9 mouse cellular contexts compared by ENCODE assay signal in genomic region chr10:6916545-6917257, GRCm38 (mm10).
DNase-seq lines count a peak whose midpoint lies in the region; ATAC-seq and TF ChIP-seq lines count a peak whose summit lies in the region.
"Had no signal": no experiment of that assay in that cellular context is flagged by ENCODE, and none has a peak within 500 bp of the region (broad histone marks: within the 10 kb centered on the region; RNA-seq: fewer than 3 reads in every experiment).

No protein-coding gene starts in this region.

- H3K4me2 ChIP-seq in forebrain, postnatal 0 days (ENCODE audit: low read depth): peak overlapping the region; percentile 9
- H3K4me2 ChIP-seq in lung, embryonic 14.5 days: no peak overlapping the region
- H3K4me2 ChIP-seq: liver, embryonic 15.5 days had no signal

- H3K27ac ChIP-seq in forebrain, postnatal 0 days (ENCODE audit: low read depth, low read length): peak overlapping the region; percentile 75
- no peak overlapping the region for H3K27ac ChIP-seq in lung, embryonic 14.5 days (ENCODE audit: low read depth)
- H3K27ac ChIP-seq: liver, embryonic 15.5 days had no signal

- H3K27me3 ChIP-seq in forebrain, postnatal 0 days (ENCODE audit: insufficient read depth, low read length): no peaks in the 10 kb centered on the region
- H3K27me3 ChIP-seq in lung, embryonic 14.5 days (ENCODE audit: insufficient read depth, low read length): no peaks in the 10 kb centered on the region
- H3K27me3 ChIP-seq: liver, embryonic 15.5 days had no signal

- peak; percentile 90 for DNase-seq in Muller cell, postnatal 12 days (ENCODE audit: inconsistent ontology term)
- peak; percentile 71 for DNase-seq in cerebellum, adult 8-10 months
- DNase-seq in forebrain, postnatal 0 days: peak; percentile 90
- peak; percentile 8 to 35 for DNase-seq in kidney, postnatal 25 days
- DNase-seq in lung, embryonic 14.5 days: peak; percentile 92
- DNase-seq in retina, embryonic 14.5 days (ENCODE audit: low spot score): peak; percentile 63
- DNase-seq in thymus, postnatal 4 days: no peak

- no peak for TF ChIP-seq CTCF in forebrain, postnatal 0 days (IDR thresholded peaks at IDR 0.05; ENCODE audit: low read depth)
- TF ChIP-seq CTCF in lung, embryonic 14.5 days (IDR thresholded peaks at IDR 0.05; ENCODE audit: low read depth): no peak

- peaks cover 8% of the 10 kb centered on the region; the same call in 1 of the 2 replicates for H3K4me1 ChIP-seq in forebrain, postnatal 0 days (ENCODE audit: insufficient read depth)
- no peaks in the 10 kb centered on the region for H3K4me1 ChIP-seq in lung, embryonic 14.5 days (ENCODE audit: insufficient read depth)
- H3K4me1 ChIP-seq: liver, embryonic 15.5 days had no signal

- ATAC-seq in forebrain, postnatal 0 days: peak; percentile 92
- ATAC-seq in lung, embryonic 14.5 days (ENCODE audit: insufficient read depth): peak; percentile 84
- no peak for ATAC-seq in CD4-positive, CD25-positive, alpha-beta regulatory T cell, adult 4 months

- H3K36me3 ChIP-seq in forebrain, postnatal 0 days (ENCODE audit: insufficient read depth): no peaks in the 10 kb centered on the region
- no peaks in the 10 kb centered on the region for H3K36me3 ChIP-seq in lung, embryonic 14.5 days (ENCODE audit: insufficient read depth)
- H3K36me3 ChIP-seq: liver, embryonic 15.5 days had no signal

- H3K9me3 ChIP-seq in forebrain, postnatal 0 days (ENCODE audit: low read length): no peaks in the 10 kb centered on the region
- H3K9me3 ChIP-seq in lung, embryonic 14.5 days (ENCODE audit: low read depth, low read length): no peaks in the 10 kb centered on the region
- H3K9me3 ChIP-seq: liver, embryonic 15.5 days had no signal

- H3K4me3 ChIP-seq in forebrain, postnatal 0 days (ENCODE audit: low read depth, low read length): no peak overlapping the region
- no peak overlapping the region for H3K4me3 ChIP-seq in lung, embryonic 14.5 days (ENCODE audit: low read depth, low read length)
- H3K4me3 ChIP-seq: liver, embryonic 15.5 days had no signal

- WGBS in forebrain, postnatal 0 days: 9% methylated on average over 6 of the region's 6 CpGs
- WGBS in lung, embryonic 14.5 days: 28% methylated on average over 6 of the region's 6 CpGs

- no peak overlapping the region for H3K9ac ChIP-seq in forebrain, postnatal 0 days
- no peak overlapping the region for H3K9ac ChIP-seq in lung, embryonic 14.5 days
- H3K9ac ChIP-seq: liver, embryonic 15.5 days had no signal
